Mouse (Mus musculus): ENCODE data around the gene Nt5m.

Nt5m gene

GRCm38 (mm10) chr11:59839459-59840126 lies 346 bp downstream of the Nt5m start, which contains the start of gene Cops3:
Gene Cops3 (minus strand): TSS chr11:59839838.
- peak; percentile 94 for DNase-seq (ENCODE audit: low spot score)

GRCm38 (mm10) chr11:59846311-59846710 lies 7.1 kb downstream of the Nt5m start:
- DNase-seq (ENCODE audit: low spot score), result no peak

- no peak for DNase-seq (ENCODE audit: low spot score)
Observed at GRCm38 (mm10) chr11:59847131-59847530, 7.9 kb downstream of the Nt5m start.

- DNase-seq (ENCODE audit: low spot score), result peak; percentile 45
Observed at GRCm38 (mm10) chr11:59847891-59848884, 8.9 kb downstream of the Nt5m start.

- DNase-seq (ENCODE audit: low spot score), result no peak
Observed at GRCm38 (mm10) chr11:59852865-59853264, 13.6 kb downstream of the Nt5m start.

GRCm38 (mm10) chr11:59860467-59860866 lies 21.2 kb downstream of the Nt5m start:
- DNase-seq (ENCODE audit: low spot score), result no peak

- no peak for DNase-seq (ENCODE audit: low spot score)
Observed at GRCm38 (mm10) chr11:59864316-59864715, 25.1 kb downstream of the Nt5m start.

- no peak for DNase-seq (ENCODE audit: low spot score)
Observed at GRCm38 (mm10) chr11:59872124-59872523, 32.9 kb downstream of the Nt5m start.

GRCm38 (mm10) chr11:59880031-59880430 lies 40.8 kb downstream of the Nt5m start:
- peak; percentile 56 for DNase-seq (ENCODE audit: low spot score)

GRCm38 (mm10) chr11:59885217-59885986 lies 46.2 kb downstream of the Nt5m start:
- no peak for DNase-seq (ENCODE audit: low spot score)

- no peak for DNase-seq (ENCODE audit: low spot score)
Observed at GRCm38 (mm10) chr11:59886952-59887351, 47.7 kb downstream of the Nt5m start.

- no peak for DNase-seq (ENCODE audit: low spot score)
Observed at GRCm38 (mm10) chr11:59888151-59888550, 48.9 kb downstream of the Nt5m start.

GRCm38 (mm10) chr11:59891854-59892253 lies 52.6 kb downstream of the Nt5m start:
- DNase-seq (ENCODE audit: low spot score), result no peak

GRCm38 (mm10) chr11:59893153-59893788 lies 54.0 kb downstream of the Nt5m start:
- no peak for DNase-seq (ENCODE audit: low spot score)

- DNase-seq (ENCODE audit: low spot score), result no peak
Observed at GRCm38 (mm10) chr11:59894916-59895315, 55.7 kb downstream of the Nt5m start.

- DNase-seq (ENCODE audit: low spot score), result no peak
Observed at GRCm38 (mm10) chr11:59895316-59895715, 56.1 kb downstream of the Nt5m start.

- DNase-seq (ENCODE audit: low spot score), result no peak
Observed at GRCm38 (mm10) chr11:59897981-59898599, 58.8 kb downstream of the Nt5m start.

- DNase-seq (ENCODE audit: low spot score), result no peak
Observed at GRCm38 (mm10) chr11:59899711-59900685, 60.8 kb downstream of the Nt5m start.

- no peak for DNase-seq (ENCODE audit: low spot score)
Observed at GRCm38 (mm10) chr11:59900995-59901394, 61.7 kb downstream of the Nt5m start.

Data from left cerebral cortex, adult 11 months (tissue).